Mouse (Mus musculus) stomach, postnatal 0 days (tissue): ENCODE results near the gene Fbxo46. TPM values are rescaled to one million over a fixed set of nuclear protein-coding genes. Genes with fewer than 3 reads are reported as not detected.
A peak's percentile ranks its signal among the peaks of the same experiment; 100 is the strongest.

Source experiments
- ATAC-seq: fragments of 200-750 bp; cut with Nextera tagmentation; 2 replicates; pipeline ENCODE4 v1.8.0; 2017; ENCODE audit not compliant: low FRiP score, low TSS enrichment
- DNase-seq: peaks from one replicate; pipeline ENCODE4 v3.0.0-alpha.2; 2016; ENCODE audit warnings: low spot score
- H3K27ac ChIP-seq: fragments of 300-500 bp; sonication (generic); replicated peaks from 2 replicates; pipeline ENCODE4 v1.5.1; 2014; ENCODE audit warnings: mild to moderate bottlenecking, control low read depth
- H3K27me3 ChIP-seq: fragments of 300-500 bp; sonication (generic); 2 replicates; pipeline ENCODE4 v1.6.1; 2014; ENCODE audit warnings: low read length; ENCODE audit not compliant: control insufficient read depth, insufficient read depth
- H3K36me3 ChIP-seq: fragments of 300-500 bp; sonication (generic); 2 replicates; pipeline ENCODE4 v1.6.1; 2014; ENCODE audit warnings: low read length, mixed read lengths; ENCODE audit not compliant: control insufficient read depth, insufficient read depth
- H3K4me1 ChIP-seq: fragments of 300-500 bp; sonication (generic); replicated peaks from 2 replicates; pipeline ENCODE4 v1.6.1; 2014; ENCODE audit warnings: antibody characterized with exemption; ENCODE audit not compliant: control insufficient read depth, insufficient read depth
- H3K4me2 ChIP-seq: fragments of 300-500 bp; sonication (generic); replicated peaks from 2 replicates; pipeline ENCODE4 v1.6.1; 2014; ENCODE audit warnings: low read depth, mild to moderate bottlenecking, control low read depth, moderate library complexity
- H3K4me3 ChIP-seq: fragments of 300-500 bp; sonication (generic); 2 replicates; pipeline ENCODE4 v1.5.1; 2014; ENCODE audit warnings: low read depth, low read length, control low read depth
- H3K9ac ChIP-seq: fragments of 300-500 bp; sonication (generic); 2 replicates; pipeline ENCODE4 v1.6.1; 2014; ENCODE audit warnings: mild to moderate bottlenecking, low read length, control low read depth, mixed read lengths
- H3K9me3 ChIP-seq: fragments of 300-500 bp; sonication (generic); 2 replicates; pipeline ENCODE4 v1.6.1; 2016; ENCODE audit warnings: low read length; ENCODE audit not compliant: control insufficient read depth
- CTCF ChIP-seq: IDR thresholded peaks from 2 replicates; pipeline ENCODE4 v1.5.1; 2016; ENCODE audit warnings: antibody characterized with exemption, low read depth, mild to moderate bottlenecking, moderate library complexity
- EP300 ChIP-seq: optimal IDR thresholded peaks from 2 replicates; pipeline ENCODE3; 2016; ENCODE audit warnings: antibody characterized with exemption
- WGBS: fragments of 180-500 bp; shearing (Covaris S2); extraction: QIAGEN DNeasy Blood & Tissue Kit; methylation state at CpG from one replicate; pipeline ENCODE4 v1.1.7; 2014; 5-methylcytosine and 5-hydroxymethylcytosine counted together
- polyA plus RNA-seq: library from polyadenylated mRNA; unstranded; fragments of >200 nt; fragmentation: Nextera tagmentation; extraction: Ambion mirVana; gene quantifications from 2 replicates; pipeline ENCODE4 v1.2.1, GENCODE M21; 2015

The Fbxo46 gene
- polyA plus RNA-seq, 1 experiment from 2014 or later: 6.7 TPM

- ATAC-seq: peak; percentile 43; the same call in 1 of the 2 replicates
- Histone ChIP-seq H3K27ac (no peak within 1 kb of the TSS), H3K4me2 (no peak within 1 kb of the TSS), H3K4me1 (no peaks in the 10 kb centered on the region), H3K36me3 (no peaks in the 10 kb centered on the region), H3K4me3 (no peak within 1 kb of the TSS), H3K9ac (no peak within 1 kb of the TSS), H3K27me3 (peaks cover 20% of the 10 kb centered on the region), H3K9me3 (no peaks in the 10 kb centered on the region)
- 3% methylated on average over 30 of the region's 30 CpGs for WGBS
- no peak for TF ChIP-seq EP300
- TF ChIP-seq CTCF: no peak
- peak; percentile 57 for DNase-seq
These were observed 56.3 kb downstream of the Fbxo46 start, which contains the start of gene Eml2 for GRCm38 (mm10) chr7:19175708-19176515. TSS of gene Eml2 (plus strand) at chr7:19176421.

GRCm38 (mm10) chr7:19176516-19176947 lies 56.9 kb downstream of the Fbxo46 start:
- Histone ChIP-seq H3K27ac (no peak overlapping the region), H3K4me1 (no peaks in the 10 kb centered on the region), H3K27me3 (peaks cover 20% of the 10 kb centered on the region), H3K9me3 (no peaks in the 10 kb centered on the region), H3K36me3 (no peaks in the 10 kb centered on the region), H3K9ac (no peak overlapping the region), H3K4me3 (no peak overlapping the region), H3K4me2 (no peak overlapping the region)
- WGBS: 11% methylated on average over 18 of the region's 21 CpGs
- DNase-seq (no peak), ATAC-seq (no peak)
- no peak for TF ChIP-seq CTCF
- no peak for TF ChIP-seq EP300

- H3K4me2 ChIP-seq: no peak overlapping the region
- H3K27me3 ChIP-seq: peaks cover 20% of the 10 kb centered on the region
- H3K9ac ChIP-seq: no peak overlapping the region
- H3K9me3 ChIP-seq: no peaks in the 10 kb centered on the region
- ATAC-seq (no peak), DNase-seq (no peak)
- H3K36me3 ChIP-seq: no peaks in the 10 kb centered on the region
- no peak overlapping the region for H3K4me3 ChIP-seq
- 75% methylated on average over 7 of the region's 7 CpGs for WGBS
- no peak overlapping the region for H3K27ac ChIP-seq
- TF ChIP-seq EP300 (no peak), CTCF (no peak)
- no peaks in the 10 kb centered on the region for H3K4me1 ChIP-seq
These were observed 57.6 kb downstream of the Fbxo46 start for GRCm38 (mm10) chr7:19177216-19177615.

DNA sequence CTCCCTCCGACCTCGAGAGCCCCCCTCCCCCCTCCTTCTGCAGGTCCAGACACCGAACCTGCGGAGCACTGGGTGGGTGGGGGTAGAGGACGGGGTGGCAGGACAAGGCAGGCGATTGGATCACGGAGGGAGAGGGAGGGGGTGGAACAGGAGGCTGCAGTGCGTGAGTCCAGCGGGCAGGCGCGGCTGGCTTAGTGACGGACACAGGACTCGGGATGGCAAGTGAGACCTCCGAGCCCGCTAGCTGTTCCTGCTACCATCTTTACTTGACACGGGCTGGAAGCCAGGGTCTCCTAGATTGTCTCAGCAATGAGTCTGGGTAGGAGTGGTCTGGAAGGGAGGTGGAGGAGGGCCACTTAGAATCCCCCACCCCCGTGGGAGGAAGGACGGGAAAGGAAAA lies 58.4 kb downstream of the Fbxo46 start:
- no peak for DNase-seq
- no peaks in the 10 kb centered on the region for H3K36me3 ChIP-seq
- H3K4me1 ChIP-seq: no peaks in the 10 kb centered on the region
- H3K9ac ChIP-seq: no peak overlapping the region
- H3K27ac ChIP-seq: no peak overlapping the region
- ATAC-seq: no peak
- peaks cover 20% of the 10 kb centered on the region for H3K27me3 ChIP-seq
- H3K4me3 ChIP-seq: no peak overlapping the region
- no peak for TF ChIP-seq EP300
- TF ChIP-seq CTCF: no peak
- WGBS: 13% methylated on average over 18 of the region's 18 CpGs
- no peaks in the 10 kb centered on the region for H3K9me3 ChIP-seq
- no peak overlapping the region for H3K4me2 ChIP-seq

GRCm38 (mm10) chr7:19178443-19179092 lies 58.9 kb downstream of the Fbxo46 start:
- WGBS: 6% methylated on average over 27 of the region's 27 CpGs
- peaks cover 20% of the 10 kb centered on the region for H3K27me3 ChIP-seq
- peak; percentile 72 for DNase-seq

More at GRCm38 (mm10) chr7:19178443-19179092, 58.9 kb downstream of the Fbxo46 start:
- no peaks in the 10 kb centered on the region for H3K36me3 ChIP-seq
- H3K4me1 ChIP-seq: no peaks in the 10 kb centered on the region
- peak; percentile 87 for TF ChIP-seq CTCF
- TF ChIP-seq EP300: no peak
- no peaks in the 10 kb centered on the region for H3K9me3 ChIP-seq
- no peak overlapping the region for H3K4me2 ChIP-seq
- 0 out of 2 replicates have a peak overlapping the region, but pooled peaks have one; percentile 17 for H3K4me3 ChIP-seq
- ATAC-seq: no peak
- no peak overlapping the region for H3K27ac ChIP-seq
- H3K9ac ChIP-seq: no peak overlapping the region
